ENCODE assay signal across 8 mouse cellular contexts in genomic region chr15:95790529-95791071, GRCm38 (mm10). TPM values are rescaled to one million over a fixed set of nuclear protein-coding genes. Genes with fewer than 3 reads are reported as not detected.
DNase-seq lines count a peak whose midpoint lies in the region; ATAC-seq and TF ChIP-seq lines count a peak whose summit lies in the region.

Ano6 (plus strand) TSS chr15:95790843.

- H3K9me3 ChIP-seq in forebrain, embryonic 15.5 days, result no peaks in the 10 kb centered on the region

- H3K4me2 ChIP-seq in forebrain, embryonic 15.5 days (replicated peaks), result peak within 1 kb of the TSS; percentile 63

- WGBS in forebrain, embryonic 15.5 days, result under 1% methylated on average over 51 of the region's 51 CpGs
- WGBS in lung, adult 2 months, result under 1% methylated on average over 51 of the region's 51 CpGs

- H3K9ac ChIP-seq in forebrain, embryonic 15.5 days (replicated peaks), result peak within 1 kb of the TSS; percentile 65

- H3K27me3 ChIP-seq in forebrain, embryonic 15.5 days, result no peaks in the 10 kb centered on the region

- peak; percentile 91 for DNase-seq in ES-CJ7 (ENCODE audit: low read depth, low spot score)
- DNase-seq in cerebellum, adult 11-12 months, result peak; percentile 93
- peak; percentile 90 for DNase-seq in heart, postnatal 25 days (ENCODE audit: low spot score)
- peak; percentile 91 to 94 for DNase-seq in layer of hippocampus, adult 18-20 months (ENCODE audit: low spot score in 2 of 2)
- DNase-seq in lung, adult 2 months, result peak; percentile 87
- peak; percentile 95 to 96 for DNase-seq in thymus, adult 18-20 months

- H3K36me3 ChIP-seq in forebrain, embryonic 15.5 days, result no peaks in the 10 kb centered on the region

- no peak for TF ChIP-seq CTCF in lung, adult 2 months (IDR thresholded peaks at IDR 0.05; ENCODE audit: insufficient read depth, low read length)

- peak; percentile 98 for ATAC-seq in forebrain, embryonic 15.5 days (replicated peaks)
- peak; percentile 89 for ATAC-seq in neutrophil, adult 5-6 weeks (ENCODE audit: extremely low read depth, insufficient number of reproducible peaks, low FRiP score, poor library complexity, severe bottlenecking)

- peak; percentile 83 for TF ChIP-seq POLR2A in lung, adult 2 months (IDR thresholded peaks at IDR 0.05; ENCODE audit: borderline replicate concordance, extremely low read depth, low read depth, low read length)

- H3K4me1 ChIP-seq in forebrain, embryonic 15.5 days, result peaks cover 32% of the 10 kb centered on the region
- peaks cover 19% of the 10 kb centered on the region for H3K4me1 ChIP-seq in lung, adult 2 months (ENCODE audit: control insufficient read depth, insufficient read depth, low read length)

- intact Hi-C loops in heart, postnatal 25 days (cut with DNase I), result loop anchor here (2.0 to 5.0 kb wide), 2 partner anchors 40 to 87 kb away; no protein-coding TSS in a partner anchor

- H3K27ac ChIP-seq in forebrain, embryonic 15.5 days (replicated peaks), result peak within 1 kb of the TSS; percentile 85

- H3K4me3 ChIP-seq in forebrain, embryonic 15.5 days, result peak within 1 kb of the TSS; percentile 60
- peak within 1 kb of the TSS; percentile 83 for H3K4me3 ChIP-seq in lung, adult 2 months (replicated peaks; ENCODE audit: extremely low read depth, low read depth, low read length)

RNA-seq across cellular contexts. Expression of gene Ano6, which starts in this region (rescaled TPM):
- 22.1 and 22.4 TPM in 2 replicates for polyA plus RNA-seq in forebrain, embryonic 15.5 days (2015; fragmentation: Nextera tagmentation; extraction: Ambion mirVana)
- total RNA-seq in heart, postnatal 25 days (2021), result 10 to 100 TPM; 21.1 to 25.9 TPM
- 10 to 100 TPM; 20.6 to 27.4 TPM for total RNA-seq in layer of hippocampus, adult 18-20 months (2021)
- 47.6 and 63.1 TPM in 2 replicates for polyA plus RNA-seq in lung, adult 2 months (2012; rRNA removed)
- 58.8 and 60.4 TPM in 2 replicates for total RNA-seq in neutrophil, adult 5-6 weeks (2017)

Comparison
In these comparisons a context has a peak if more than half of its experiments do, and no peak if none do; other contexts are left out.
1. Peak in every context shown above with its lines: DNase-seq, ATAC-seq, H3K4me3 ChIP-seq and H3K27ac ChIP-seq.